Mouse (Mus musculus): ENCODE measurements at regions not wholly inside any gene's neighbourhood (a gene's known extent, or its start where the extent isn't known, plus 50 kb on each side); places are given as distances from the start of the nearest gene placed in this dataset.

GRCm38 (mm10) chr4:37566226-37566625 lies 614.7 kb upstream of the Lingo2 start:
- DNase-seq (ENCODE audit: low spot score in 2 of 2), result no peak

DNA sequence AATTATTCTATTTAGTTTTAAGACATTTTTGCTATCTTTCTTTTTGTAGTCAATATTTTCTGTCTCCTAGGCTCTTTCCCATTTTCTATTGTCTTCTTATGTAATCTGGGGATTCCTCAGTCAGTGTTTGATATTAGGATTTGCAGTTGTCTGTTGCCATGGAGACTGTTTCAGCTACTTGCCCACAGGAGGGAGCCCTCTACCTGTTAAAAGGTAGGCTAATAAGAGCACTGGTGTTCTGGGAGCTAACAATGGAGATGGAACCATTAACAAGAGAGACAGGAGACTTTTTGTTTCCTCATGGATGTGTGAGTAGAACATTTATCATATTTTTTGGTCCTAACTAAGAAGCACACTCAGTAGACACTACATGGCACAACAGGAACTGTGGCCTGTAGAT lies 608.7 kb upstream of the Lingo2 start:
- DNase-seq (ENCODE audit: low spot score in 2 of 2), result no peak

GRCm38 (mm10) chr4:37546001-37546400 lies 594.5 kb upstream of the Lingo2 start:
- peak in 1 of 2 experiments; percentile 72 for DNase-seq (ENCODE audit: low spot score in 2 of 2)

DNA sequence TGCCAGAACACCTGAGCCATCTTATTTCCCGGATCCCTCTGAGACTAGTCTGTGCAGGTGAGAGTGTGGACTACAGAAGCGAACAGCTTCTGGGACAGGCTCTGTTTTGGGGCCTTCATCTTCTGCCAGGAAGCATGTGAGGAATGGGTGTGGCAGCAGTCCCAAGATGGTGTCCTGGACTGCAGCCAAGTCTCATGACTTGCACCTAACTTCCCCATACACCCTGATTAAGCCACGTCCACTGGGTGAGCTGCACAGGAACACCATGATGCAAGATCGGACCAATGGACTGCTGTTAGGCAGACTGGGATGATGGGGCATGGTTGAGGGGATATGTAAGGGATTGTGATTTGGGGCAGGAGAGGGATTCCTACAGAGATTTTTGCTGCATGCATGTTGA lies 556.2 kb upstream of the Lingo2 start:
- no peak for DNase-seq (ENCODE audit: low spot score in 2 of 2)

Measured in layer of hippocampus, postnatal 14 days (tissue).